Mouse (Mus musculus): ENCODE measurements around the gene Dnah17. TPM values are rescaled to one million over a fixed set of nuclear protein-coding genes. Genes with fewer than 3 reads are reported as not detected.

Dnah17 gene
- polyA plus RNA-seq, 1 experiment from 2014 or later: 0.37 TPM

DNA sequence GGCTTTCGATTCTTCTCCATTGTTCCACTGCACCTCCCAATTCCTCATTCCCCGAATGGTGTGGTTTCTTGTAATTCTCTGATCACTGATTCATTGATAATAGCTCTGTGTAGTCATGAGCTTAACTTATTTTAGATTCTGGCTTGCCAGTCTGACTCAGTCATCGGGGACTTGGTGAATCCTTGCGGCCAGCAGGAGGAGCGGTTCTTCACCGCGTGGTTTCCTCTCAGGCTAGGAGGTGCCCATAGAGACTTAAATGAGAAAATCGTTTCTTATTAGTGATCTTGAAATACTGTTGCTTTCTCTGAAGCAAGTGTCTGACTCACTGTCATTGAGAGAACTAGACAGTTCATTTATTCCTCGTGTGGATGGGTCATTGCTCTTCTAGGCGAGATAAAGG, 140.5 kb downstream of the Dnah17 start:
- H3K9me3 ChIP-seq (ENCODE audit: control insufficient read depth, low read length): no peaks in the 10 kb centered on the region
- no peaks in the 10 kb centered on the region for H3K36me3 ChIP-seq (ENCODE audit: control insufficient read depth, insufficient read depth)
- H3K27me3 ChIP-seq (replicated peaks; ENCODE audit: control insufficient read depth, insufficient read depth, low read length): no peaks in the 10 kb centered on the region
- H3K4me2 ChIP-seq (ENCODE audit: low read length): no peak overlapping the region
- no peak for ATAC-seq
- WGBS: 55% methylated on average over 10 of the region's 10 CpGs
- no peak overlapping the region for H3K4me3 ChIP-seq (replicated peaks; ENCODE audit: low read length)
- peaks cover 24% of the 10 kb centered on the region for H3K4me1 ChIP-seq (replicated peaks; ENCODE audit: control insufficient read depth, insufficient read depth, low read length)
- H3K9ac ChIP-seq (replicated peaks; ENCODE audit: low read depth, low read length): no peak overlapping the region
- no peak overlapping the region for H3K27ac ChIP-seq (ENCODE audit: low read length)

DNA sequence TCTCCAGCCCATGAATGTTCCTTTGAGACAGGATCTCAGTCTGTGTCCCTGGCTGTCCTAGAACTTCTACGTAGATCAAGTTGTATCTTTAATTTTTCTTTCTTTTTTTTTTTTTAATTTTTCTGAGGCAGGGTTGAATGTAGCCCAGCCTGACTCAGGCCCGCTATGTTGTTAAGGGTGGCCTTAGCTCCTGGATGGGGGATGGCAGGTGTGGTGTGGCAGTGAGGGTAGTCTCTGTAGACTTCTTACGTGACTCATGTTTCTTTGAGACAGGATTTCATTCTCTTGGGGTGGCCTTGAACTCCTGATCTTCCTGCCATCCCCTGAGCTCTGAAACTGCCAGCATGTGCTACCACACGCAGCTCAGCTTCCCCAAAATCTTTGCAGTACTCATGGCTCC, 141.2 kb downstream of the Dnah17 start:
- Histone ChIP-seq H3K9ac (replicated peaks; ENCODE audit: low read depth, low read length) (no peak overlapping the region), H3K36me3 (ENCODE audit: control insufficient read depth, insufficient read depth) (no peaks in the 10 kb centered on the region), H3K4me1 (replicated peaks; ENCODE audit: control insufficient read depth, insufficient read depth, low read length) (peaks cover 24% of the 10 kb centered on the region), H3K4me3 (replicated peaks; ENCODE audit: low read length) (no peak overlapping the region), H3K9me3 (ENCODE audit: control insufficient read depth, low read length) (no peaks in the 10 kb centered on the region), H3K4me2 (ENCODE audit: low read length) (no peak overlapping the region), H3K27ac (ENCODE audit: low read length) (no peak overlapping the region), H3K27me3 (replicated peaks; ENCODE audit: control insufficient read depth, insufficient read depth, low read length) (no peaks in the 10 kb centered on the region)
- 92% methylated on average over 4 of the region's 4 CpGs for WGBS
- no peak for ATAC-seq

DNA sequence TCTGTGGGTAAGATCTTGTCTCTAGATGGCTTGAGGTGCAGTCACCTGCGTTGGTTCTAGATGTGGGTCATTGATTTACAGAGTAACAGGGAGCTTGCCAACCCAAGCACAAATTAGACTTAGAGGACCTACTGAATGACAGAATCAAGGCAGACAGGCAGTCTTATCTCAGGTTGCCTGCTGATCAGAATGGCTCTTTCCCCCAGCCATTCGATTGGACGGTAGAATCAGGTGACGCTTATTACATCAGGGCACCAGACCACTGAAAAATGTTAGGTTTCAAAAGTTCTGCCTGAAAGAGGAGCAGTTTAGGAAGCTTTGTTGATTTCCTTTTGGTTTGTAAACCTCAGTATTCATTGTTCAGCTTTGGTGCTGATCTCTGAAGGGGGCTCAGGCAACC, 142.5 kb downstream of the Dnah17 start:
- WGBS: 63% methylated on average over 4 of the region's 4 CpGs
- H3K27ac ChIP-seq (ENCODE audit: low read length): no peak overlapping the region

DNA sequence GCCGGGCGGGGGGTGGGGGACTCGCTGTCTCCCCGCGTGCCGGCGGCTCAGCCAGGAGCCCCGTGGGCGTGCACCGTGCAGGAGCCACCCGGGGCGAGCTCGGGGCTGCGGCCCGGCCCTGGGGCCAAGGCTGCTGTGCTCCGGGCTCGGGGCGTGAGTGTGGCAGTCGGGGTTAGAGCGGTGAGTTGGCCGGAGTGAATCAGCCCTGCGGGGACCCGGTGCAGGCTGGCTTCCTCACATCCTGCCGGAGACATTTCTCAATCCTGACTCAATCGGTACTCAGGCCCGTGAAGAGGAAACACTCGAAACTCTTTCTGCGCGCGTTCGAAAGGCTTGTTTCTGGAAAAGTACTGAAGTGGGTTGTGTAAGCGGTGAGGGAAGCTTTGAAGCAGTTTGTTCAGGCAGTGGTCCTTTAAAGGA, 143.4 kb downstream of the Dnah17 start:
- Histone ChIP-seq H3K4me3 (replicated peaks; ENCODE audit: low read length) (peak overlapping the region; percentile 98), H3K36me3 (ENCODE audit: control insufficient read depth, insufficient read depth) (no peaks in the 10 kb centered on the region), H3K9ac (replicated peaks; ENCODE audit: low read depth, low read length) (peak overlapping the region; percentile 94), H3K27me3 (replicated peaks; ENCODE audit: control insufficient read depth, insufficient read depth, low read length) (no peaks in the 10 kb centered on the region), H3K9me3 (ENCODE audit: control insufficient read depth, low read length) (no peaks in the 10 kb centered on the region), H3K4me1 (replicated peaks; ENCODE audit: control insufficient read depth, insufficient read depth, low read length) (peaks cover 20% of the 10 kb centered on the region), H3K27ac (ENCODE audit: low read length) (peak overlapping the region; percentile 91; the same call in 1 of the 2 replicates), H3K4me2 (ENCODE audit: low read length) (peak overlapping the region; percentile 92)
- WGBS: under 1% methylated on average over 24 of the region's 32 CpGs
- peak; percentile 80 for ATAC-seq

More for the DNA sequence above, 142.5 kb downstream of the Dnah17 start:
- peak overlapping the region; percentile 92 for H3K4me2 ChIP-seq (ENCODE audit: low read length)
- no peak overlapping the region for H3K9ac ChIP-seq (replicated peaks; ENCODE audit: low read depth, low read length)
- H3K36me3 ChIP-seq (ENCODE audit: control insufficient read depth, insufficient read depth): no peaks in the 10 kb centered on the region
- H3K9me3 ChIP-seq (ENCODE audit: control insufficient read depth, low read length): no peaks in the 10 kb centered on the region
- no peaks in the 10 kb centered on the region for H3K27me3 ChIP-seq (replicated peaks; ENCODE audit: control insufficient read depth, insufficient read depth, low read length)
- no peak for ATAC-seq
- peaks cover 20% of the 10 kb centered on the region for H3K4me1 ChIP-seq (replicated peaks; ENCODE audit: control insufficient read depth, insufficient read depth, low read length)
- H3K4me3 ChIP-seq (replicated peaks; ENCODE audit: low read length): peak overlapping the region; percentile 98

DNA sequence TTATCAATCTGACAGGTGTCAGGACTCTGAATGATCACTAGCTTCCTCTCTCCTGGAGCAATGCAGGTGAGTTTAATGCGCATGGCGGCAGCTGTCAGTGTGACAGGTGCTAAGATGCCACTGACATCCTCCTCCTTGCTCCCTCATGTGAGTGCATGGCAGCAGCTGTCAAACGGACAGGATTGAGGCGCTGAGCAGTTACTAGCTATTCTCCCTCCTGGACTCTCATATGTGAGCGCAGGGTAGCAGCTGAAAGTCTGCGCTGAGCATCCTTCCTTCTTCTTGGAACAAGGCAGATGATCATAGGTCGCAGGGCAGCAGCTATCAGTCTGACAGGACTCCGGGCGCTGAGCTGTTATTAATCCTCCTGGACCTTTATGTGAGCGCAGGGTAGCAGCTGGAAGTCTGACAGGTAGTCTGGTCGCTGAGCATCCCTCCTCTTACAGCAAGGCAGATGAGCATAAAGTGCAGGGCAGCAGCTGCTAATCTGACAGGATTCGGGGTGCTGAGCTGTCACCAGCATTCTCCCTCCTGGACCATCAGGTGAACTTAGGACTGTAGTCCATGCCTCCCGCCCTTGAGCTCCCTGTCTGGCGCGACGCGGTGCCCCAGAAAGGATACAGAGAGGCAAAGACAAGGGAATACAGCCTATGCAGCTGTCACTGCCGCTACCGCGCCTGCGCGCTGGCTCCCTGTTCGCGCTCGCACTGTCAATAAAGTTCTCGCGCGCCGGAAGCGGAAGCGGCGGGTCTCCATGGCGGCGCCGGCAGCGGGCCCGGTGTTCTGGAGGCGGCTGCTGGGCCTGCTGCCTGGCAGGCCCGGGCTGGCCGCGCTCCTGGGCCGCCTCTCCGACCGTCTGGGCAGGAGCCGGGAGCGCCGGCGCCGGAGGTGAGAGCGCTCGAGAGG, 144.1 kb downstream of the Dnah17 start, which contains the start of gene Pgs1:
Pgs1 (plus strand) TSS at position 167 of the 906 bp plus-strand sequence.
- H3K27ac ChIP-seq (ENCODE audit: low read length): peak within 1 kb of the TSS; percentile 91
- peak; percentile 95 for ATAC-seq

DNA sequence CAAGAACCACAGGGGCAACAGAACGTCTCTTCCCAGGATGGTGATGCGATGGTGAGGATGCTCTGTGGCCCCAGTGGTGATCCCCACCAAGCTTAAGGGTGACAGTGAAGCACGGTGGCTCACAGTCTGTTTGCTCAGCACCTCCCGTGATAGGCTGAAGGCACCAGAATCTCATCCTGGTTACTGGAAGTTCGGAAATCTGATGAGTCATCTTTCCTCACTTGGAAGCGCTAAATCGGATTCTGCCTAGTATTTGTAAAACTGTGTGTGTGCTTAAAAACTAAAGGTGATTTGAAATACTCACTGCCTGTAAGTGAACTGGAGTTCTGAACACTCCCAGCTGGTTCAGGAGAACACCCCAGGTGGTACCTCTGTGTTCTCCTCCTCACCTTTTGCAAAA, 146.7 kb downstream of the Dnah17 start:
- Histone ChIP-seq H3K9ac (replicated peaks; ENCODE audit: low read depth, low read length) (no peak overlapping the region), H3K27ac (ENCODE audit: low read length) (no peak overlapping the region), H3K4me1 (replicated peaks; ENCODE audit: control insufficient read depth, insufficient read depth, low read length) (peaks cover 20% of the 10 kb centered on the region), H3K36me3 (ENCODE audit: control insufficient read depth, insufficient read depth) (no peaks in the 10 kb centered on the region), H3K9me3 (ENCODE audit: control insufficient read depth, low read length) (no peaks in the 10 kb centered on the region), H3K4me3 (replicated peaks; ENCODE audit: low read length) (no peak overlapping the region), H3K4me2 (ENCODE audit: low read length) (no peak overlapping the region), H3K27me3 (replicated peaks; ENCODE audit: control insufficient read depth, insufficient read depth, low read length) (no peaks in the 10 kb centered on the region)
- 74% methylated on average over 7 of the region's 7 CpGs for WGBS
- ATAC-seq: no peak

More for the DNA sequence above, 144.1 kb downstream of the Dnah17 start, which contains the start of gene Pgs1:
- WGBS: 6% methylated on average over 51 of the region's 51 CpGs
- Histone ChIP-seq H3K9me3 (ENCODE audit: control insufficient read depth, low read length) (no peaks in the 10 kb centered on the region), H3K4me3 (replicated peaks; ENCODE audit: low read length) (peak within 1 kb of the TSS; percentile 98), H3K36me3 (ENCODE audit: control insufficient read depth, insufficient read depth) (no peaks in the 10 kb centered on the region), H3K27me3 (replicated peaks; ENCODE audit: control insufficient read depth, insufficient read depth, low read length) (no peaks in the 10 kb centered on the region), H3K4me1 (replicated peaks; ENCODE audit: control insufficient read depth, insufficient read depth, low read length) (peaks cover 20% of the 10 kb centered on the region), H3K4me2 (ENCODE audit: low read length) (peak within 1 kb of the TSS; percentile 92), H3K9ac (replicated peaks; ENCODE audit: low read depth, low read length) (peak within 1 kb of the TSS; percentile 94)

DNA sequence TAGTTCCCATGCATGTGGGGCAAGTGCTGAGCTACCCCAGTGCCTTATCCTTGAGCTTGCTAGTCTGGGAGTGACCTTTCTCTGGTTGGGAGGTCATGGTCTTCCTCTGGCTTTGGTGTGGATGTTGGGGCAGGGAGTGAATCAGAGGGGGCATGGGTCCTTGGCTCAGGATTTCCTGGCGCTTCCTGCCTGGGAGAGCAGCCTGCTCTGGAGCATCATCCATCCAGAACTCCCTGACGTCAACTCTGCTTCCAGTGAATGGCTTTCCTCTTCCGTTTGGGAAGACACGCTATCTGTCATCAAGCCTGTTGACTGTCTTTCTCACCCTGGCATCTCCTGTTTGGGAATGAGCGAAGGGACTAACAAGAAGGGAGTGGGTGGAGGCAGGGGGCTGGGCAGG, 148.0 kb downstream of the Dnah17 start:
- ATAC-seq: no peak
- Histone ChIP-seq H3K27me3 (replicated peaks; ENCODE audit: control insufficient read depth, insufficient read depth, low read length) (no peaks in the 10 kb centered on the region), H3K27ac (ENCODE audit: low read length) (no peak overlapping the region), H3K4me2 (ENCODE audit: low read length) (no peak overlapping the region), H3K4me1 (replicated peaks; ENCODE audit: control insufficient read depth, insufficient read depth, low read length) (peaks cover 9% of the 10 kb centered on the region), H3K36me3 (ENCODE audit: control insufficient read depth, insufficient read depth) (no peaks in the 10 kb centered on the region), H3K9ac (replicated peaks; ENCODE audit: low read depth, low read length) (no peak overlapping the region), H3K4me3 (replicated peaks; ENCODE audit: low read length) (no peak overlapping the region), H3K9me3 (ENCODE audit: control insufficient read depth, low read length) (no peaks in the 10 kb centered on the region)
- 82% methylated on average over 5 of the region's 5 CpGs for WGBS

DNA sequence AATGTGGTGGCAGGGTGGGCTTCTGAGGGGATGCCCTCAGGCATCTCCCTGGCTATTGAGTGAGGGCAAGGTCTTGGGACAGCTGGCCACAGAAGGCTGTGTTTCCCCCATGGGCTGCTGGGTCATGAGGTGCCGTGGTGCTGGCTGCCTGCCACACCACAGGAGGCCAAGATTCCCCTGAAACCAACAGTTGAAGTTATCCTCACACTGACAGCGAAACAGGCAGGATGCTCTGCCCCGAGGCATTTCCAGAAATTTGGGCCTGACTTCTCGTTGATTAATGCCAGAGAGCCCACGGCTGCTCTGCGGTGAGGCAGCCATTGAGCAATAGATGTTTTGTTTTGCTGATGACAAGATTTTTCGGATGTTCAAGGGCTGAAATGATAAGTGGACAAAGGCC, 151.0 kb downstream of the Dnah17 start:
- no peak for ATAC-seq
- Histone ChIP-seq H3K4me3 (replicated peaks; ENCODE audit: low read length) (no peak overlapping the region), H3K4me1 (replicated peaks; ENCODE audit: control insufficient read depth, insufficient read depth, low read length) (peaks cover 18% of the 10 kb centered on the region), H3K4me2 (ENCODE audit: low read length) (no peak overlapping the region), H3K9me3 (ENCODE audit: control insufficient read depth, low read length) (no peaks in the 10 kb centered on the region), H3K9ac (replicated peaks; ENCODE audit: low read depth, low read length) (no peak overlapping the region), H3K27me3 (replicated peaks; ENCODE audit: control insufficient read depth, insufficient read depth, low read length) (no peaks in the 10 kb centered on the region), H3K36me3 (ENCODE audit: control insufficient read depth, insufficient read depth) (no peaks in the 10 kb centered on the region), H3K27ac (ENCODE audit: low read length) (no peak overlapping the region)
- WGBS: 75% methylated on average over 7 of the region's 7 CpGs

DNA sequence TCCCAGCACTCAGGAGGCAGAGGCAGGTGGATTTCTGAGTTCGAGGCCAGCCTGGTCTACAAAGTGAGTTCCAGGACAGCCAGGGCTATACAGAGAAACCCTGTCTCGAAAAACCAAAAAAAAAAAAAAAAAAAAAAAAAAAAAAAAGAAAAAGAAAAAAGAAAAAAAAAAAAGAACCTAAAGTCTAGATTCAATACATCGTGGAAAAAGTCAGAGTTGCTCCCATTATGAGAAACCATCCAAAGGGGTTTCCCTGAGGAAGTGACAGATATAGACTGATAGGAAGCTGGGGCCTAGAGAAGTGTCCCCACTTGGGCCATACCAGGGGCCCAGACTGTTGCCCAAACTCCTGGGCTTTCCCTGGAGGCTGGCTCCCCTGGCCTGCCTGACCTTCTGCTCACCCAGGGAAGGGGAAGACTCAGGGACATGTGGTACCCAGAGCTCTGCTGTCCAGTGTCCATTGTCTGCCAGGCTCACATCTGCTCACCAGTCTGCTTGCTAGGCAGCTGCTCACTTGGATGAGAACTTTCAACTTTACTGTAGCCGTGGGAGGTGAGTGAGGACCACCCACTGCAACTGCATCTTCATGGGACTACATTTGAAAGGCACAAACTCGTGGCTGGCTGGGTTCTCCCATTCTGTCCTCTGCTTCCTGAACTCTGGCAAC, 152.6 kb downstream of the Dnah17 start:
- Histone ChIP-seq H3K4me3 (replicated peaks; ENCODE audit: low read length) (no peak overlapping the region), H3K27me3 (replicated peaks; ENCODE audit: control insufficient read depth, insufficient read depth, low read length) (no peaks in the 10 kb centered on the region), H3K9ac (replicated peaks; ENCODE audit: low read depth, low read length) (no peak overlapping the region), H3K9me3 (ENCODE audit: control insufficient read depth, low read length) (no peaks in the 10 kb centered on the region), H3K4me2 (ENCODE audit: low read length) (no peak overlapping the region), H3K4me1 (replicated peaks; ENCODE audit: control insufficient read depth, insufficient read depth, low read length) (peaks cover 18% of the 10 kb centered on the region), H3K36me3 (ENCODE audit: control insufficient read depth, insufficient read depth) (no peaks in the 10 kb centered on the region), H3K27ac (ENCODE audit: low read length) (no peak overlapping the region)
- no peak for ATAC-seq
- WGBS: 68% methylated on average over 4 of the region's 5 CpGs
